Mouse (Mus musculus) gastrocnemius, adult 8-10 months (tissue): ENCODE data around the gene Megf8. TPM values are rescaled to one million over a fixed set of nuclear protein-coding genes. Genes with fewer than 3 reads are reported as not detected.
A peak's percentile ranks its signal among the peaks of the same experiment; 100 is the strongest.

Source experiments
- DNase-seq, 2 experiments: peaks; one replicate each; pipeline ENCODE4 v3.0.0; 2022; ENCODE audit warnings: low spot score in 2 of 2
- total RNA-seq, 4 experiments: library from RNA; stranded (reverse); gene quantifications; 2 replicates each; pipeline ENCODE4 v1.2.4; 2022

Megf8 gene
- 10 to 100 TPM; 22.6 to 26.8 (median 25.0) TPM for total RNA-seq

DNA sequence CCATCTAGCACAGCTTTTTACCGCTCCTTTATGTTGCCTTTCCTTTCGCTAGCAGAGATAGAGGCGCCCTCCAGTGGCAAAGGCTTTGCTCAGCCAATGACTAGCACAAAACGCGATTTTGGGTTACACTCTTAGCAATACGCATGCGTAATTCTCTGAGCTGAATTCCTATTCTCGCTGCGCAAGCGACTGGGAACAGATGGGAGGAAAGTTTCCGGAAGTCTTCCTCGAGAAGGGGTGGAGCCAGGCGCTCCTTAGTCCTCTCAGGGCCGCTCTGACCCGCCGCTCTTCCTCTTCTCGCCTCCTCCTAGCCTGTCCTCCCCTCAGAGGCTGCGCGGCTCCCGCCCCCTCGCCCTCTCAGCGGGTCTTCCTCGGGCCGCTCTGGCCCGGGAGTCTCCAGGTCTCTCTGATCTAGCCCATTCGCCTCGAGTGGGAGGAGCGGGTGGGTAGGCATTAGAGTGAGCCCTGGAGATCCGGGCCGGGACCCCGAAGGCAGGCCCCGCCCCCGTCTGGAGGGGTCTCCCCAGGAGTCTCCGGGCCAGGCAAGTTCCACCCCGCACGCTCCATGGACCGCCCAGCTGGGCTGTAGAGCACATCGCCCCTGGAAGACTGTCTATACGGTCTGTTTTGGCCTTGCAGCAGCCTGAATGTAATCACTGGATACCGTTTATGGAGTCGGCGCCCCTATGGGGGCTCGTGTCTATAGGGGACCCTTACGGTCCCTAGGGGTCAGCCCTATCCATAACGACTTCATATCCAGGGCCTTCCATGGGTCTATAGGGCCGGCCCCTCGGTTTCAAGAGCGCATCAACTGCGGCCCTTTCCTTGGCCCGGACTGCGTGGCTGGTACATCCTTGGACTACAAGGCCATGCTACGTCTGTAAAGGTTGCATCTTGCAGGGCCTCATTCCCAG, at the start of gene Megf8:
Gene Megf8 (plus strand): TSS at position 633 of the 914 bp plus-strand sequence.
- peak; percentile 88 to 94 for DNase-seq

DNA sequence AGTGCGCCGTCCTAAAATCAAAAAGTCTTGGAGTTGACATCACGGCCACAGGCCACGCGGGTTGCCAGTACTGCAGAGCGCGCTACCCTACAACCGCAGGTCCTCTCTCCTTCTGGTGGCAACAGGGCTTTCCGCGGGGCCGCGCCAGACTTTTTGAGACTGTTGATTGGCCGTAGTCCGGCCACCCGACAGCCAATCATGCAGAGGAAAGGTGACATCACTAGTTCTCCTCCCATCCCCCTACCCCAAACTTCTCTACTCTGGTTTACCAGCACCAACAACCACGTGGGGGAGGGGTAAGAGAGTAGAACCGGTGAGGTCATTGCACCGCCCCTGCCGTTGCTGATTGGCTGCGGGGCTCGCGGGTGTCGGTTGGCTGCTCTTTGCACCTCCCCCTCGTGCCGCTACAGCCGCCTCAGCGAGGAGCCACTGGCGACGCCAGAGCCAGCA, 49.6 kb upstream of the Megf8 start, which contains the start of gene Cic:
Gene Cic (plus strand): TSS at position 404 of the 450 bp plus-strand sequence.
- peak; percentile 98 to 99 for DNase-seq

DNA sequence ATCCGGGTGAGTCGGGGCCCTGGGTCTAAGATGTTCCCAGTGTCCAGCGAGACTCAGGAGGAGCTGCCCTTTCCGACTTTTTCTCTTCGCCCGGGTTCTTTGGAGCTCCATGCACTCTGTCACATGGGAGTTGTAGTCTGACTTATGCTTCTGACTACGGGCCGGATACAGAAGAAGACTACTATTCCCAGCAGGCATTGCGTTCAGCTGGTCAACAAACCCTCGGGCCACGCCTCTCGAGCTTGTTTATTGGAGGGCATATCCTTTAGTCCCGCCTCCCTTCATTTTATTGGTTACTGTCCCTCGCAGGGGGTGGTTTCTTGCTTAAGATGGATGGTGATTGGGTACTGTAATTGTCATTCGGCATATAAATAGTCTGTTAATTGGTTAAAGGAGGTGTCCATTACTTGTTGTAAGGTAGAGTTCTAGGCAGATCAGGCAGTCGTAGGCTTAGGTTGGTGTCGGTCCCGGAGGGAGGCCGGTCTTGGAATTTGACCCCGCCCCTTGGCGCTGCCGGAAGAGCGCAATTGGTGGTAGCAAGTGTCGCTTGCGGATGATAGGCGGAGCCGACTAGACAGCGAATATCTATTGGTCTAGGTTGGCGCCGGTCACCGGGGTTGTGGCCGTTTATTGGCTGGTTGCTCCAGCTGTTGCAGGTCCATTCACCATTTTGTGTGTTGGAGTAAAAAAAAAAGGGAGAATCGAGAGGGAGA, 49.1 kb upstream of the Megf8 start:
- DNase-seq, result peak; percentile 99 to 100

DNA sequence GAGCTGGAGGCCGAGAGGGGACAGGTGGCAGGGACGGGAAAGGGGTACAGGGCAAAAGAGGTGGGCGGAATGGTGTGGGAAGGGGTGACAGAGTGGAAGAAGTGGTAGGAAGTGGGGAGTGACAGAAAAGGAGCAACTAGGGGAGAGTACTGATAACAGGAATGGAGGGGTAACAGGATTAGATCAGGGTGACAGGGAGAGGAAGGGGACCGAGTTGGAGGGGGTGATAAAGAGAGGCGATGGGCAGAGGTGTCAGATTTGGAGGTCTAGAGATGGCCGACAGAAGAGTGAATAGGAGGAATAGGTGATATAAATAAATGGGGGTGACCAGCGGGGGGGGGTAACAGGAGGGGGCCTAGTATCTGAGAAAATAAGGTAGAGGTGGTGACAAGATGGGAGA, 48.4 kb upstream of the Megf8 start:
- DNase-seq, result no peak

DNA sequence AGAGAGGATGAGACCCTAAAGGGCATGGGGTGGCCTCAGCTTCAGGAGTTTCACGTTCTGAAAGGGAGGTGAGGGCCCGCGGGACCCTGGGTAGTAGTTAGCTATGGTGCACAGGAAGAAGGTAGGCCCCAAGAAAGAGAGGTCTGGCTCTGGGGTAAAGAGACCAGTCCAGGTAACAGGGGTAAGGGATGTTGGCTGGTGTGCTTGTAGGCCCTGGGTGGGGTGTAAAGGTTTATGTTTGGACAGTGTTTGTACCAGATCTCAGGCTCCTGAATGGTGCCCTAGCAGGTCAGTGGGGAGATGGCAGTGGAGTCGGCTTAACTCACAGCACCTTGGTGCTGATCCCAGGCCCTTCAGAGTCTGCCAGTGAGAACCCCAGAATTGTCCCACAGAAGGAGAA, 47.9 kb upstream of the Megf8 start:
- DNase-seq, result no peak

DNA sequence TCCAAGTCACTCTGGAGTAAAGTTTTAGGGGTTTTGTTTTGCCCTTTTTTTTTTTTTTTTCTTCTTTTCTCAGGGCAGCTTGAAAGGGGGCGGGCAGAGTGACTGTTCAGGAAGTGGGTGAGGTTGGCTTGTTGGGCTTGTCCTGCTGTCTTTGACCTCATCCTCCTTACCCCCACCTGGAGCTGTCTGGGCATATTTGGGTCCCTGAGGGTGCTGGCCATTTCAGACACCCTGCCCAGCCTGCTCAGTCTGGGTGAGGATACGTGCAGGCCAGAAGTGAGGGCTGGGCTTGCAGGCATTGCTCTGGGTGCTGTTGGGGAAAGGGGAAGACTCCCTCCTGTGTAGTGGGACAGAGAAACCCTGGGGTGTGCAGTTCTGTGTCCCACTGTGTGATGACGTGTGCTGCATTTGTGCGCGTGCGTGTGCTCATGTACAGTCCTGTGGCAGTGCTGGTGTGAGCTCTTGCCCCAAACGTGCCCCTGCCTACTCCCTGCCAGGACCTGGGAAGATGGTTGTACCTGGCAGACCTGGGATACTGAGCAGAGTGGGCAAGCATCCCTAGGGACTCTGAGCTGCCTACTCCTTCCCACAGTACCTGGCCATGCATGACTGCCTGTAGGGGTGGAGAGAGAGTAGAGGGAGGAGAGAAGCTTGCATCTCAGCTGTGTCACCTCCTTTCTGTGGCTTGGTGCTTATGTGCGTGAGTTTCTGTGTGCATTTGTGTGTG, 47.3 kb upstream of the Megf8 start:
- DNase-seq, result no peak

DNA sequence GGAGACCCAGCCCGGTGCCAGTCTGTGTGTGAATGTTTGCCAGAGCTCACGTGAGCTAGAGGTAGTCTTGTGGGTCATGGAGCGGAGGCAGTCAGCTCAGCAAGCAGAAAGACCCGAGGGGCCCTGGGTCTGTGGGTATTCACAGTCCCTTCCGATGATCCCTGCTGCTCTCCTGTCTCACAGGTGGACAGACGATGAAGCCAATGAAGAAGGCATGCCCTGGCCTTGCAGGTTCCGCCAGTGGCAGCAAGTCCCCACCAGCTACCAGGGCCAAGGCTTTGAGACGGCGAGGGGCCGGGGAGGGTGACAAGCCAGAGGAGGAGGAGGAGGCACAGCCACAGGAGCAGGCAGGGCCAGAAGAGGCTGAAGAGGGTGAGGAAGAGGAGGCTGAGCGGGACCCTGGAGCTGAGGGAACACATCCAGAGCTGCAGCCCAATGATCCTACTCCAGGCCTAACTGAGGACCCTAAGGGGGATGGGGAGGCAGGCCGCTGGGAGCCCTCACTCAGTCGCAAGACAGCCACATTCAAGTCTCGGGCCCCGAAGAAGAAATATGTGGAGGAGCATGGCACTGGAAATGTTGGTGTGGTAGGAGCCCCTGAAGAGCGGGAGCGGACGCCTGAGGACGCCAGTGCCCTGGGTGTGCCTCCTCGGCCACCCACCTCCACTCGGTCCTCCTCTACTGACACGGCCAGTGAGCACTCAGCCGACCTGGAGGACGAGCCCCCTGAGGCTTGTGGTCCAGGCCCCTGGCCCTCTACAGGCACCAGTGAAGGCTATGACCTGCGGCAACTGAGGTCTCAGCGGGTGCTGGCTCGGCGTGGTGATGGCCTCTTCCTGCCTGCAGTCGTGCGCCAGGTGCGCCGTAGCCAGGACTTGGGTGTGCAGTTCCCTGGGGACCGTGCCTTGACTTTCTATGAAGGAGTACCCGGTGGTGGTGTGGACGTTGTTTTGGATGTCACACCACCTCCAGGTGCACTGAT, 46.0 kb upstream of the Megf8 start:
- no peak for DNase-seq

DNA sequence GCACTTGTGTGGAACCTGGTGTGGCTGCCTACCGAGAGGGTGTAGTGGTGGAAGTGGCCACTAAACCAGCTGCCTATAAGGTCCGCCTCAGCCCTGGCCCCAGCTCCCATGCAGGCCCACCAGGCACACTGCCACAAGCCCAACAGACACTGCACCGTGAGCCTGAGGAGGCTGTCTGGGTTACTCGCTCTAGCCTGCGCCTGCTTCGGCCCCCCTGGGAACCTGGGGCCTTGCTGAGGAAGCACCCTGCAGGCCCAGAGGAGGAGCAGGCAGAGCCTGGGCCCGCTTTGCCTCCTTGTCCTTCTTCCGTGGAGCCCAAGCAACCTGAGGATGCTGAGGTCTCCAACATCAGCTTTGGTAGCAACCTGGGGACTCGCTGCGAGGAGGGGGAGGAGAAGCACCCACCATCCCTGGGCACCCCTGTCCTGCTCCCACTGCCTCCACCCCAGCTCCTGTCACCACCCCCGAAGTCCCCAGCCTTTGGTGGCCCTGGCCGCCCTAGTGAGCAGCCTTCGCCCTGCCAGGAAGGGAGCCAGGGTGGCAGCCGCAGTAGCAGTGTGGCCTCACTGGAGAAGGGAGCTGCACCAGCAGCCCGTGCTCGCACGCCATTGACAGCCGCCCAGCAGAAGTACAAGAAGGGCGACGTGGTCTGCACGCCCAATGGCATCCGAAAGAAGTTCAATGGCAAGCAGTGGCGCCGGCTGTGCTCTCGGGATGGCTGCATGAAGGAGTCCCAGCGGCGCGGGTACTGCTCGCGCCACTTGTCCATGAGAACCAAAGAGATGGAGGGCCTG, 45.1 kb upstream of the Megf8 start:
- no peak for DNase-seq

DNA sequence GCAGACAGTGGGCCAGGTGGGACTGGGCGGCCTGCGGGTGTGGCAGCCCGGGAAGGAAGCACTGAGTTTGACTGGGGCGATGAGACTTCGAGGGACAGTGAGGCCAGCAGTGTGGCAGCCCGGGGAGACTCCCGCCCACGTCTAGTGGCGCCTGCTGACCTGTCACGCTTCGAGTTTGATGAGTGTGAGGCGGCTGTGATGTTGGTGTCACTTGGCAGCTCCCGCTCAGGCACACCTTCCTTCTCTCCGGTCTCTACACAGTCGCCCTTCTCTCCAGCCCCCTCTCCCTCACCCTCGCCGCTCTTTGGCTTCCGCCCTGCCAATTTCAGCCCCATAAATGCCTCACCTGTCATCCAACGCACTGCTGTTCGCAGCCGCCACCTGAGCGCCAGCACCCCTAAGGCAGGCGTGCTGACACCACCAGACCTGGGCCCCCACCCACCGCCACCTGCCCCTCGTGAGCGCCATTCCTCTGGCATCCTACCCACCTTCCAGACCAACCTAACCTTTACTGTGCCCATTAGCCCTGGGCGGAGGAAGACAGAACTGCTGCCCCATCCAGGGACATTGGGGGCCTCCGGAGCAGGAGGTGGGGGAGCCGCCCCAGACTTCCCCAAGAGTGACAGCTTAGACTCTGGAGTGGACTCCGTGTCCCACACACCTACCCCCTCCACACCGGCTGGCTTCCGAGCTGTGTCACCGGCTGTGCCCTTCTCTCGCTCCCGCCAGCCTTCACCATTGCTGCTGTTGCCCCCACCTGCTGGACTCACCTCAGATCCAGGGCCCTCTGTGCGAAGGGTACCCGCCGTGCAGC, 44.3 kb upstream of the Megf8 start:
- no peak for DNase-seq

DNA sequence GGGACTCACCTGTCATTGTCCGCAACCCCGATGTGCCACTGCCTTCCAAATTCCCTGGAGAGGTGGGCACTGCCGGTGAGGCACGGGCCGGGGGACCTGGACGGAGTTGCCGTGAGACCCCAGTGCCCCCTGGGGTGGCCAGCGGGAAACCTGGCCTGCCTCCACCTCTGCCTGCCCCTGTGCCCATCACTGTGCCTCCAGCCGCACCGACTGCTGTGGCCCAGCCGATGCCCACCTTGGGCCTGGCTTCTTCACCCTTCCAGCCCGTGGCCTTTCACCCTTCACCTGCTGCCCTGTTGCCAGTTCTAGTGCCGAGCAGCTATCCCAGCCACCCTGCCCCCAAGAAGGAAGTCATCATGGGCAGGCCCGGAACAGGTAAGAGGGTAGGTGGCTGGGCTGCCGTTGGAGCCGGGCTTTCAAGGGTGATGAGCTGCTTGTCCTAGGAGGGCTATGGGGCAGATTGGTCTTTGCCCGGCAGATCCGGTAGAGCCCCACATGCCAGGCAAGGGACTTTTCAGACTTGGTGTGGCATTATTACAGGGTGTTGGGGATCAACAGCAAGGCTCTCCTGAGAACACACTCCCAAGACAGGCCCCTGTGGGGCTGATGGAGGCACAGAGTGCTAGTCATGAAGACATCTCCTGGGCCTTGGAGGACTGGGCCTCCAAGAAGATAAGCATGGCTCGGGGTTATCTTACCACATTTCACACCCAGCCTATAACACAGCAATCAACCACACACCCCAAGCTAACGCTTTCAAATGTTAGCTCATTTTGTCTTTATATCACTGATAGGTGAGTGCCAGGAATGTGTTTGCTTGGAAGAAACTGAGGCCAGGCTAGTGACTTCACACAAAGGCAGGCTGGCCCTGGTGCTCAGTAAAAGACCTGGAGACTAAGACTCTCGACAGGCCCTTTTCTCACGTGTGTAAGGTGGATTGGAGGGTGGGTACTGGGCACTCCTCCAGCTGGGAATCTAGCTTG, 43.4 kb upstream of the Megf8 start:
- DNase-seq, result no peak

DNA sequence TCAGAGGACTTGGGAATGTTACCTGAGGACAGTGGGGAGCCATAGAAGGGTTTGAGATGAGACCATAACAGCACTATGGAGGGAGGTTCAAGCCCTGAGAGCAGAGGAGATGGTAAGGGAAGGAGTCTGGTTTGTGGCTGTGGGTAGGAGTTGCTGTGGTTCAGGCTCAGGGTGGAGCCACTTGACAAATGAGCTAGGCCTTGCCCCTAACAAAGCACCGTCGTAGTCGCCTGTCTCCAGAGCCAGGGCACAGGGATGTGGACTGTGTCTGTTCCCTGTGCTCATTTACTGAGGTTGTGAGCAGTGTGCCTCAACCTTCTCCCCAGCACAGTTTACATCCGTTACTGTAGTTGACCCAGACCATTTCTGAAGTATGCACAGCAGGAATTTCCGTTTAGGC, 42.4 kb upstream of the Megf8 start:
- DNase-seq, result no peak

DNA sequence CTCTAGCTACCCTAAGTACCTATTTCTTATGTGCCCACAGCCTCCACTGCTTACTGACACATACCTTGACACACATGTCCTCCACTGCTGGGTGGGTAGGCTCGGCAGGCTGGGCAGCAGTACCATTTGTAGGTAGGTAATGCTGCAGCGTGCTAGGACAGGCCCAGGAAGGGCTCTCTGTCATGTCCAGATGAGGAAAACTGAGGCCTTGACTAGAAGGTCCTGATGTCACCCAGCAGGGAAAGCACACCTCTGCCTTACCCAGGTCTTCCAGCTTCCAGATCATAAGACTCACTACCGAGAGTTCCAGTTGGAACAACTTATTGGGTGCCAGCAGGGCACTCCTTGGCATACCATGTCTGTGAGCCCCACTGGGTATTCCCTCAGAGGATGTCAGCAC, 42.0 kb upstream of the Megf8 start:
- no peak for DNase-seq

DNA sequence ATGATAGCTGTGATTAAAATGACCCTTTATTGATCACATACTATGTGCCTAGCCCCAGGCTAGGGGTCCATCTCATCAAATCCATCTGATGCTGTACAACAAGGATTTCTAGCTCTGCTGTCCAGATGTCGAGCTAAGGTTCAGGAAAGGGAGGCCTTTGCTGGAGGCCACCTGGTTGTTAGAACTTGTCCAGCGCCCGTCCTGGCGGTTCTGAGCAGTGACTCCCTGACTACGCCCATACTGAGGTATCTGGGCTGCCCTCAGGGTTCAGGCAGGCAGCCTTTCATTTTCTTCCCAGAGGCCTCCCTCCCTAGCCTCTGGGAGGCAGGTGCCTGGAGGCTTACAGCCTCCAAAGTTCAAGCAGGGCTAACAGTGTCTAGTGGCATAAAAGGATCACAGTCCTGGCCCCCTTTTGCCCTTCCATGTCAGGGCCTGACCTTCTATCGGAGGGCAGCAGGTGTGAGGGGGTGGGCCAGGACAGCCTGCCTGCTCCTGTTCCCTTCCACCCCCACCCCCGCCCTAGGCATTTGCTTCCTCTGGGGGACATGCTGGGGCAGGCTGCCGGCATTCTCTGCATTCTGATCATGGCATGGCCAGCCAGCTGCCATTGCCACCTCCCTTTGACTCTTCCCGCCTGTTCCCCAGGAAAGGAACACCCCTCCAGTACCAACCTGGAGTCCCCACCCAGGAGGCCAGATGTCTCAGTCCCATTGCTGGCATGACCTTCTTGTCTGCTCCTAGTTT, 41.2 kb upstream of the Megf8 start:
- no peak for DNase-seq

DNA sequence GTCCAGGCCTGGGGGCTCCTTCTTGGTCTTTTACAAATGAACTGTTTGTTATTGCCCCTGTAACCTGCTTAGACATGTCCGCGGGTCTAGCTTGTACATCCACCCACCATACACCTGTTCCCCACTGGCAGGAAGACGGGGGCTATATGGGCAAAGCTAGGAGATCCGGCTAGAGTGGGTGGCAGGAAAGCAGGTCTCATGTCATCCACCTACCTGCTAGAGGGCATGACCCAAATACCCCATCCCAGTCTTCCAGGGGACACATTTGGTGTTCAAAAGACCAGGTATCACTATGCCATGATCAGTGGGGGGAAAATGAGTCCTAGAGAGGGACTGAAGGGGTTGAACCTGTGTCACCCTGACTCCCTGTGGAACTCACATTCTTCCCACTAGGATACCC, 39.6 kb upstream of the Megf8 start:
- DNase-seq, result no peak

DNA sequence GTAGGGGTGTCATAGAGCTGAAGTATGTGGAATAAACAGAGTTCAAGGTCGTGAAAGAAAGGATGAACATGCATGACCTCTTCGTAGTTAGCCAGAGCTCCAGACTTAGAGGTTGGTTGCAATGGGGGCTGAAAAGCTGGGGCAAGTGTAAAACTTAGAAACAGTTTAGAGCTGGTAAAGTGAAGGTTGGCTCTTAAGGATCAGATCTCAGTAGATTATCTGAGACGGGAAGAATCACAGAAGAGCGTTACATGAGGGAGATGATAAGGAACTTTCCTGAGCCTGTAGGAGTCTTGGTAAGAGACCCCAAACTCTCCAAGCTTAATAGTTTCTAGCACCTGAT, 39.0 kb upstream of the Megf8 start:
- no peak for DNase-seq

DNA sequence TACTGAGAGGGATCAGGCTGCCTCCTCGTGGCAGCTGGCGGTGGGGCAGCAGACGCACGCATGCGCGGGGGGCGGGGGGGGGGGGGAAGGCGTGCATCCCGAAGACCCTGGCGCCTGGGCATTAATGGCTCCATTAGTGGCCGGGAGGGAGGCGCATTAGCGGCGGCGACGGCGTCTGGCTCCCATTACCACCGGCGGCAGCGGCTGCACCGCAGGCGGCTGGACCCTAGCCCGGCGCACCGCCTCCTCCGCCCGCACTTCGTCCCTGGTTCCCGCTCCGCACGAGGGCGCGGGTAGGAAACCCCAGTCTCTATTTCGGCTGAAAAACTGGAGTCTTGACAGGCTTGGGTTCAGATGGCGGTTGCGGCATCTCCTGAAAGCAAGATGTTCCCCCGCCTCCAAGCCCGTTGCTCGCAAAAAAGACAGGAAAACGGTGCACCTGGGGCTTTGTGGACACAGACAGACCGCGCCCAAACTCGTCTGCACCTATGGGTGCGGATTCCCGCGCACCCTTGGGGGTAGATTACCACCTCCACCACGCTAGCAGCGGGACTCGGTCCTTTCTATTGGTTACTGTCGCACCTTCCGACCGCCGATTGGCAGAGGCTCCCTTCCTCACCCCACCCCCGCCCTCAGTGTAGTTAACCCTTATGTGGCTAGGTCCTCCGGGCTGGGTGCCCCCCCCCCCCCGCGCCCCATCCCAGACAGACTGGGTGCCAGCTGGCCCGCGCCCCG, 38.5 kb upstream of the Megf8 start:
- peak in 1 of 2 experiments; percentile 63 for DNase-seq
